Mouse (Mus musculus) c-Kit-negative CD71-positive TER-119-positive erythroid progenitor cells, embryonic 14.5 days (primary cell): Measurements from ENCODE around the gene Pla2g2c.

Source experiments
- DNase-seq: peaks from one replicate; pipeline ENCODE4 v3.0.0-alpha.2; 2013; ENCODE audit warnings: low read depth, low spot score

Gene Pla2g2c

GRCm38 (mm10) chr4:138724354-138725126, at the start of gene Pla2g2c:
Pla2g2c (plus strand) TSS chr4:138724792.
- DNase-seq = no peak

GRCm38 (mm10) chr4:138676480-138676879, 48.1 kb upstream of the Pla2g2c start:
- DNase-seq = no peak

- DNase-seq = no peak
Measured at GRCm38 (mm10) chr4:138677579-138677978, 47.0 kb upstream of the Pla2g2c start.

GRCm38 (mm10) chr4:138680124-138680523, 44.5 kb upstream of the Pla2g2c start:
- DNase-seq = no peak

- no peak for DNase-seq
Measured at GRCm38 (mm10) chr4:138682760-138683159, 41.8 kb upstream of the Pla2g2c start.

- DNase-seq = no peak
Measured at GRCm38 (mm10) chr4:138685813-138686212, 38.8 kb upstream of the Pla2g2c start.

GRCm38 (mm10) chr4:138689094-138689512, 35.5 kb upstream of the Pla2g2c start:
- DNase-seq = no peak

- no peak for DNase-seq
Measured at GRCm38 (mm10) chr4:138690561-138690960, 34.0 kb upstream of the Pla2g2c start.

GRCm38 (mm10) chr4:138691443-138692181, 33.0 kb upstream of the Pla2g2c start:
- no peak for DNase-seq

GRCm38 (mm10) chr4:138693043-138693692, 31.4 kb upstream of the Pla2g2c start:
- DNase-seq = no peak

GRCm38 (mm10) chr4:138696720-138697119, 27.9 kb upstream of the Pla2g2c start:
- DNase-seq = no peak

GRCm38 (mm10) chr4:138697166-138697860, 27.3 kb upstream of the Pla2g2c start:
- DNase-seq = no peak

- no peak for DNase-seq
Measured at GRCm38 (mm10) chr4:138698296-138698695, 26.3 kb upstream of the Pla2g2c start.

GRCm38 (mm10) chr4:138700184-138700982, 24.2 kb upstream of the Pla2g2c start:
- peak; percentile 3 for DNase-seq

- no peak for DNase-seq
Measured at GRCm38 (mm10) chr4:138701111-138701510, 23.5 kb upstream of the Pla2g2c start.

GRCm38 (mm10) chr4:138702031-138702430, 22.6 kb upstream of the Pla2g2c start:
- no peak for DNase-seq

- no peak for DNase-seq
Measured at GRCm38 (mm10) chr4:138702528-138702927, 22.1 kb upstream of the Pla2g2c start.

- no peak for DNase-seq
Measured at GRCm38 (mm10) chr4:138703591-138703990, 21.0 kb upstream of the Pla2g2c start.

GRCm38 (mm10) chr4:138704169-138704568, 20.4 kb upstream of the Pla2g2c start:
- no peak for DNase-seq

GRCm38 (mm10) chr4:138706620-138707019, 18.0 kb upstream of the Pla2g2c start:
- no peak for DNase-seq

GRCm38 (mm10) chr4:138708636-138709035, 16.0 kb upstream of the Pla2g2c start:
- DNase-seq = no peak
